Mouse (Mus musculus): ENCODE data around the gene Xrn1.

DNA sequence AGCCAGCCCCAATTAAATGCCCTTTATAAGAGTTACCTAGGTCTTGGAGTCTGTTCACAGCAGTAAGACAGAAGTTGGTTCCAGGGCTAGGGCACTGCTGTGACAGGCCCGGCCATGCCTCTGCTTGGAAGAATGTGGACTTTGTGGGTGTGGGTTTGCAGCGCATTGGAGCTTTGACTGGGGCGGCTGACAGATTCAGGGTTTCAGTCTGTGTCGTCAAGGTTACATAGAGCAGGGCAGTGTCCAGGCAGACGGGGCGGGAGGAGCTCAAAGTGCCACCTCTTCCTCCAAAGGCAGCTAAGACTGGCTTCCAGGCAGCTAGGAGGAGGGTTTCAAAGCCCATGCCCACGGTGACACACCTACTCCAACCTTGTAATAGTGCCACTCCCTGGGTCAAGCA lies 49.9 kb downstream of the Xrn1 start:
- no peak for TF ChIP-seq POLR2A (IDR thresholded peaks at IDR 0.05; ENCODE audit: borderline replicate concordance, control insufficient read depth, low read depth, low read length)
- no peak for TF ChIP-seq CTCF (IDR thresholded peaks at IDR 0.05; ENCODE audit: control insufficient read depth, insufficient read depth, low read length)
